Mouse (Mus musculus): ENCODE results near the gene Olfr286. TPM values are rescaled to one million over a fixed set of nuclear protein-coding genes. Genes with fewer than 3 reads are reported as not detected.

Gene Olfr286
- polyA plus RNA-seq (2015; fragmentation: Nextera tagmentation; extraction: Ambion mirVana): not detected in 2 replicates

GRCm38 (mm10) chr15:98234350-98234749, at the start of gene Olfr286:
Gene Olfr286, minus strand, starts transcription at chr15:98234450.
- H3K9ac ChIP-seq: no peak within 1 kb of the TSS
- ATAC-seq (replicated peaks; ENCODE audit: low FRiP score): no peak
- H3K27me3 ChIP-seq: no peaks in the 10 kb centered on the region
- H3K4me3 ChIP-seq (replicated peaks): no peak within 1 kb of the TSS
- WGBS: 91% methylated on average over 4 of the region's 4 CpGs
- no peaks in the 10 kb centered on the region for H3K36me3 ChIP-seq
- H3K9me3 ChIP-seq (replicated peaks): no peaks in the 10 kb centered on the region
- no peaks in the 10 kb centered on the region for H3K4me1 ChIP-seq
- H3K4me2 ChIP-seq: no peak within 1 kb of the TSS
- no peak within 1 kb of the TSS for H3K27ac ChIP-seq

GRCm38 (mm10) chr15:98257776-98258175, 23.5 kb upstream of the Olfr286 start:
- WGBS: 85% methylated on average over 7 of the region's 7 CpGs
- ATAC-seq (replicated peaks; ENCODE audit: low FRiP score): no peak
- no peaks in the 10 kb centered on the region for H3K4me1 ChIP-seq
- H3K9ac ChIP-seq: no peak overlapping the region
- no peaks in the 10 kb centered on the region for H3K36me3 ChIP-seq
- H3K27me3 ChIP-seq: no peaks in the 10 kb centered on the region
- no peak overlapping the region for H3K27ac ChIP-seq
- no peak overlapping the region for H3K4me2 ChIP-seq
- no peak overlapping the region for H3K4me3 ChIP-seq (replicated peaks)
- H3K9me3 ChIP-seq (replicated peaks): no peaks in the 10 kb centered on the region

- Histone ChIP-seq H3K4me2 (no peak within 1 kb of the TSS), H3K9me3 (replicated peaks) (no peaks in the 10 kb centered on the region), H3K27ac (no peak within 1 kb of the TSS), H3K27me3 (no peaks in the 10 kb centered on the region), H3K9ac (no peak within 1 kb of the TSS), H3K4me1 (no peaks in the 10 kb centered on the region), H3K4me3 (replicated peaks) (no peak within 1 kb of the TSS), H3K36me3 (no peaks in the 10 kb centered on the region)
- no peak for ATAC-seq (replicated peaks; ENCODE audit: low FRiP score)
- WGBS: 82% methylated on average over 8 of the region's 8 CpGs
Measured at GRCm38 (mm10) chr15:98257193-98257592, 22.9 kb upstream of the Olfr286 start, which contains the start of gene H1fnt. Gene H1fnt, minus strand, starts transcription at chr15:98257293.

GRCm38 (mm10) chr15:98256271-98256670, 22.0 kb upstream of the Olfr286 start:
- ATAC-seq (replicated peaks; ENCODE audit: low FRiP score): no peak
- Histone ChIP-seq H3K9ac (no peak overlapping the region), H3K27me3 (no peaks in the 10 kb centered on the region), H3K36me3 (no peaks in the 10 kb centered on the region), H3K4me1 (no peaks in the 10 kb centered on the region), H3K4me3 (replicated peaks) (no peak overlapping the region), H3K4me2 (no peak overlapping the region), H3K27ac (no peak overlapping the region), H3K9me3 (replicated peaks) (no peaks in the 10 kb centered on the region)
- WGBS: 95% methylated on average over 13 of the region's 13 CpGs

- Histone ChIP-seq H3K27ac (no peak overlapping the region), H3K27me3 (no peaks in the 10 kb centered on the region), H3K4me3 (replicated peaks) (no peak overlapping the region), H3K4me2 (no peak overlapping the region), H3K9me3 (replicated peaks) (no peaks in the 10 kb centered on the region), H3K9ac (no peak overlapping the region), H3K4me1 (no peaks in the 10 kb centered on the region), H3K36me3 (no peaks in the 10 kb centered on the region)
- ATAC-seq (replicated peaks; ENCODE audit: low FRiP score): no peak
- WGBS: 94% methylated on average over 4 of the region's 4 CpGs
Measured at GRCm38 (mm10) chr15:98235442-98235841, 1.2 kb upstream of the Olfr286 start.

- no peak for ATAC-seq (replicated peaks; ENCODE audit: low FRiP score)
- Histone ChIP-seq H3K27me3 (no peaks in the 10 kb centered on the region), H3K36me3 (no peaks in the 10 kb centered on the region), H3K4me1 (no peaks in the 10 kb centered on the region), H3K27ac (no peak overlapping the region), H3K4me2 (no peak overlapping the region), H3K9me3 (replicated peaks) (no peaks in the 10 kb centered on the region), H3K9ac (no peak overlapping the region), H3K4me3 (replicated peaks) (no peak overlapping the region)
- WGBS: 80% methylated on average over 7 of the region's 7 CpGs
Measured at GRCm38 (mm10) chr15:98226096-98226495, 8.2 kb downstream of the Olfr286 start.

GRCm38 (mm10) chr15:98225610-98226009, 8.6 kb downstream of the Olfr286 start:
- H3K36me3 ChIP-seq: no peaks in the 10 kb centered on the region

GRCm38 (mm10) chr15:98222377-98222776, 11.9 kb downstream of the Olfr286 start:
- Histone ChIP-seq H3K4me2 (no peak overlapping the region), H3K4me1 (no peaks in the 10 kb centered on the region), H3K4me3 (replicated peaks) (no peak overlapping the region), H3K9me3 (replicated peaks) (no peaks in the 10 kb centered on the region), H3K27me3 (no peaks in the 10 kb centered on the region), H3K27ac (no peak overlapping the region), H3K36me3 (no peaks in the 10 kb centered on the region), H3K9ac (no peak overlapping the region)
- ATAC-seq (replicated peaks; ENCODE audit: low FRiP score): no peak

More at GRCm38 (mm10) chr15:98225610-98226009, 8.6 kb downstream of the Olfr286 start:
- Histone ChIP-seq H3K4me1 (no peaks in the 10 kb centered on the region), H3K9me3 (replicated peaks) (no peaks in the 10 kb centered on the region), H3K27me3 (no peaks in the 10 kb centered on the region), H3K4me2 (no peak overlapping the region), H3K4me3 (replicated peaks) (no peak overlapping the region), H3K27ac (no peak overlapping the region), H3K9ac (no peak overlapping the region)
- WGBS: 44% methylated on average over 16 of the region's 16 CpGs
- no peak for ATAC-seq (replicated peaks; ENCODE audit: low FRiP score)

- no peak for ATAC-seq (replicated peaks; ENCODE audit: low FRiP score)
- no peak within 1 kb of the TSS for H3K4me3 ChIP-seq (replicated peaks)
- no peaks in the 10 kb centered on the region for H3K9me3 ChIP-seq (replicated peaks)
- no peaks in the 10 kb centered on the region for H3K36me3 ChIP-seq
- H3K4me1 ChIP-seq: no peaks in the 10 kb centered on the region
- WGBS: 83% methylated on average over 4 of the region's 4 CpGs
- H3K27ac ChIP-seq: no peak within 1 kb of the TSS
- H3K9ac ChIP-seq: no peak within 1 kb of the TSS
- no peak within 1 kb of the TSS for H3K4me2 ChIP-seq
- no peaks in the 10 kb centered on the region for H3K27me3 ChIP-seq
Measured at GRCm38 (mm10) chr15:98220877-98221276, 13.4 kb downstream of the Olfr286 start, which contains the start of the genes Gm44579 and Olfr287. Gene Gm44579, minus strand, starts transcription at chr15:98220977. Gene Olfr287, minus strand, starts transcription at chr15:98221056.

- no peak for ATAC-seq (replicated peaks; ENCODE audit: low FRiP score)
- Histone ChIP-seq H3K36me3 (no peaks in the 10 kb centered on the region), H3K4me3 (replicated peaks) (no peak overlapping the region), H3K27me3 (no peaks in the 10 kb centered on the region), H3K4me1 (no peaks in the 10 kb centered on the region), H3K9ac (no peak overlapping the region), H3K9me3 (replicated peaks) (no peaks in the 10 kb centered on the region), H3K4me2 (no peak overlapping the region), H3K27ac (no peak overlapping the region)
- WGBS: 68% methylated on average over 5 of the region's 5 CpGs
Measured at GRCm38 (mm10) chr15:98214130-98214529, 20.1 kb downstream of the Olfr286 start.

- Histone ChIP-seq H3K27me3 (no peaks in the 10 kb centered on the region), H3K36me3 (no peaks in the 10 kb centered on the region), H3K4me1 (no peaks in the 10 kb centered on the region), H3K27ac (no peak overlapping the region), H3K9me3 (replicated peaks) (no peaks in the 10 kb centered on the region), H3K9ac (no peak overlapping the region), H3K4me2 (no peak overlapping the region), H3K4me3 (replicated peaks) (no peak overlapping the region)
- WGBS: 64% methylated on average over 5 of the region's 5 CpGs
- no peak for ATAC-seq (replicated peaks; ENCODE audit: low FRiP score)
Measured at GRCm38 (mm10) chr15:98213336-98213870, 20.8 kb downstream of the Olfr286 start.

- H3K27ac ChIP-seq: no peak overlapping the region
- H3K36me3 ChIP-seq: no peaks in the 10 kb centered on the region
- no peak overlapping the region for H3K4me3 ChIP-seq (replicated peaks)
- H3K9me3 ChIP-seq (replicated peaks): no peaks in the 10 kb centered on the region
- 66% methylated on average over 7 of the region's 7 CpGs for WGBS
- no peaks in the 10 kb centered on the region for H3K27me3 ChIP-seq
- no peak overlapping the region for H3K9ac ChIP-seq
- no peaks in the 10 kb centered on the region for H3K4me1 ChIP-seq
- ATAC-seq (replicated peaks; ENCODE audit: low FRiP score): peak; percentile 52; the same call in 1 of the 2 replicates
- no peak overlapping the region for H3K4me2 ChIP-seq
Measured at GRCm38 (mm10) chr15:98209676-98210075, 24.6 kb downstream of the Olfr286 start.

GRCm38 (mm10) chr15:98195442-98195841, 38.8 kb downstream of the Olfr286 start, which contains the start of gene Olfr288:
Gene Olfr288, minus strand, starts transcription at chr15:98195542.
- Histone ChIP-seq H3K4me3 (replicated peaks) (no peak within 1 kb of the TSS), H3K9ac (no peak within 1 kb of the TSS), H3K27ac (no peak within 1 kb of the TSS), H3K4me2 (no peak within 1 kb of the TSS), H3K36me3 (no peaks in the 10 kb centered on the region), H3K9me3 (replicated peaks) (no peaks in the 10 kb centered on the region), H3K4me1 (no peaks in the 10 kb centered on the region), H3K27me3 (no peaks in the 10 kb centered on the region)
- ATAC-seq (replicated peaks; ENCODE audit: low FRiP score): no peak
- 63% methylated on average over 3 of the region's 3 CpGs for WGBS

Data from kidney, embryonic 15.5 days (tissue).